Mouse (Mus musculus) left cerebral cortex, adult 8-10 months (tissue): ENCODE measurements around the gene Glt28d2. TPM values are rescaled to one million over a fixed set of nuclear protein-coding genes. Genes with fewer than 3 reads are reported as not detected.
"Not testable (repeated sequence)": the region's sequence is repeated elsewhere in the genome, so short reads cannot be mapped to it uniquely, and the experiment has no call there.

Experiments
- DNase-seq, 2 experiments: peaks; one replicate each; pipeline ENCODE4 v3.0.0; 2022; ENCODE audit warnings: low spot score in 2 of 2
- total RNA-seq, 4 experiments: library from RNA; stranded (reverse); gene quantifications; 2 replicates each; pipeline ENCODE4 v1.2.4; 2022

Gene Glt28d2
- total RNA-seq: under 1 TPM; 0.33 to 0.78 (median 0.53) TPM

DNA sequence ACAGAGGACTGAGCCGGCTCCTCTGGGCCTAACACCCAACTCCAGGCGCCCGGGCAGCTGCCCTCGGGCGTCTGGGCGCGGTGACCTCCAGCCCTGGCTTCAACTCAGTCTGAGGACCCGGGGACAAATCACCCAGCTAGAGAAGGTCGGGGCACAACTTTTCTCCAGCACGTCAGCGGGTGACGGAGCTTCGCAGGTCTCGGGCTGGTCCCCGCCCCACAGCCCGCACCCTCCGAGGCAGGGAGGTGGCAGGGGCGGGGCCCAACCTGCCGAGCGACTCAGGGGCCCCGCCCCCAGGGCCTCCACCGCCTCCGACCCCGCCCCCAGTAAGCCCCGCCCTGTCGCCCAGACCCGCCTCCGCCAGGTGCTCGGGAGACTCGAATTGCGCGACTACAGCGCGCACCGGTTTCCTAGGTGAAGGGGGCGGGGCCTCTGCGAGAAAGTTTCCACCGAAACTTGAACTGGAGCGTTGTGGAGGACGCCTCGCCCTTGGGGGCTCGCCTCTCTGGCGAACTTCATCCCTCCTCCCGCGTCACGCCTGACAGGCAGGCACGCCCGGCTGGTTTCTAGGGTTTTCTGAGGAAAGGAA is at the start of gene Glt28d2, which contains the start of gene Gm37240:
Glt28d2 (minus strand) TSS at position 278 of the 589 bp plus-strand sequence.
Gm37240 (minus strand) TSS at position 280 of the 589 bp plus-strand sequence.
- DNase-seq: peak; percentile 27 to 51

DNA sequence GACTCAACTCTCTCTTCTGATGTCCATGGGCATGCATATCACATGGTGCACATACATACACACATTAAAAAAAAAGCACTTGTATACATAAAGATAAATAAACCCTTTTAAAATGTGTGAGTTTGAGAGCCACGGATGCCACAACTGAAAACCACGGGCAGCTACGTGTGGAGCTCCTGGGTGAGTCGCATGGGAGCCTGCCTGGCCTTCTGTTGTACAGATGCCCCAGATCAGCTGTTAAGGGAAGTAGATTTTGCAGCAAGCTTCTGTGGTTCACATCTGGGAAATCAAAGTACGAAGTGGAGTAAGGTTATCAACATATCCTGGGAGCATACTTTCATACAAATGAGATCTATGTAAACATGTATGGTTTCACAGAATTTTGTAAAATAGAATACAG is 46.3 kb upstream of the Glt28d2 start:
- DNase-seq: no peak

DNA sequence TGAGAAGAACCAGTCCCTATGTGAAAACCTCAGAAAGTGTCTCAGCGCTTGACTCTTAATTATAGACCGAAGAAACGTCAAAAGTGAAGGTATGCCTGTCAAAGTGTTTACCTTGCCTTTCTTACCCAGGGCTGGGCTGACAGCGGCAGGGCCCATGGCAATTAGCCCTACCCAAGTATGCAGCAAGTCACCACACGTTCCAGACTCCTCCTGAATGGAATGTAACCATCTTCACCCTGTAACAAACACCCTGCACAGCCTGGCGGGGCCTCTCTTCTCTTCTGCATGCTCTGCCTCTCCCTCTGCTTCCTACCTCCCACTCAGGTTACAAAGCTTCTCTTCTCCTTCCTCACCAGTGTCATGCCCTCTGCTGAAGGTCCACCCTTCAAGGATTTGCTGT is 44.5 kb upstream of the Glt28d2 start:
- no peak for DNase-seq

- DNase-seq: no peak
Observed at GRCm38 (mm10) chr3:85930671-85931255, 43.4 kb upstream of the Glt28d2 start.

DNA sequence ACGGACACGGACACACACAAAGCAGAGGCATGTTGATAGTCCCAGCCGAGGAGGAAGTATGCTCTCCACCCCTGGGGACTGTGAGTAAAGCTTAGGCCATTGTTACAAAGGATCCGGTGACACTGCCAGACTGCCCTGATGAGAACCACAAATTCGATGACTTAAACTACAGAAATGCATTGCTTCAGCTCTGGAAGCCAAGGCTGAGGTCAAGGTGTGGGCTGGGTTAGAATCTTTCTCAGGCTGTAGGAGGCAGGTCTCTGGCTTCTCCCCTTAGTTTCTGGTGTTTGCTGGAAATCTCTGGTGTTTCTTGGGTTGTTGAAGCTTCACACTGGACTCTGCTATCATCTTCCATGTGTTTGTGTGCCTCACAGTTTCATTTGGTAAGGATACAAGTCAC is 42.4 kb upstream of the Glt28d2 start:
- no peak for DNase-seq

DNA sequence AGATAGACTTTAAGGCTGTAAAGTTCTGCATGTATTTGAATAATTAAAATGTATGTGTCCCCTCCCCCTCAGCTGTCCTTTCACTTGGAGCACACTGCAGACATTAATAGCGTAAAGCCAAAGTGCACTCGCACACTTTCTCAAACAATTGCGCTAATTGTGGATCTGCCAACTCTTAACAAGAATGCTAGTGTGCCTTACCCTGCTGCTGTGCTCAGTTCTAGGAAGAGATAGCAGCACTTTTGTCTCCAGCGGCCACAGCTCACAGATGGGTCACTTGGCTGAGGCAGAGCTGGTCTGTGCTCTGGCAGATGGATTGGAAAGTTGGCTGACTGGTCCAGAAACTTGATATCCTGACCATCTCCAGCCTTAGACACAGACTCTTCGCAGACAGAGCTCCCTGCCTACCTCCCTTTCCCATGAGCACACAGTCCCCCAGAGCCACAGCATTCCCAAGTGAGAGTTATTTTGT is 40.9 kb upstream of the Glt28d2 start:
- peak in 1 of 2 experiments; percentile 50 for DNase-seq

DNA sequence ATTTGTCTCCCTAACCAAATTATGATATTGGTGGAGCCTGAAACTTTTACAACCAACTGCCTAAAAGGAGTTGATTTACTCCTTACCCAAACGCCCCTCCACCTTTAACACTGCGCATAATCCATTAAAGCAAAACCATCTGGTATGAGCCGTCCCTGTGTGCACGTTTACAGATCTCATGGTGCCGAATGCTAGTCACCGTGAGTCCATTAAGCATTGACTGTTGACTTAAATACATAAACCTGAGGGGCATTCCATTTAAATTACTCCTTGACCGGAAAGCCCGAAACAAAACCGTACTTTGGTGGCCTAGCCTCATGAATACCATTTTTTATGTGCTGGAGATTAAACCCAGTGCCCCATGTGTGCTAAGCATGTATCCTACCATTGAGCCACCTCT is 40.0 kb upstream of the Glt28d2 start:
- no peak for DNase-seq

- peak; percentile 54 to 86 for DNase-seq
Observed at GRCm38 (mm10) chr3:85923954-85924945, 36.9 kb upstream of the Glt28d2 start.

- DNase-seq: no peak
Observed at GRCm38 (mm10) chr3:85923343-85923742, 36.0 kb upstream of the Glt28d2 start.

DNA sequence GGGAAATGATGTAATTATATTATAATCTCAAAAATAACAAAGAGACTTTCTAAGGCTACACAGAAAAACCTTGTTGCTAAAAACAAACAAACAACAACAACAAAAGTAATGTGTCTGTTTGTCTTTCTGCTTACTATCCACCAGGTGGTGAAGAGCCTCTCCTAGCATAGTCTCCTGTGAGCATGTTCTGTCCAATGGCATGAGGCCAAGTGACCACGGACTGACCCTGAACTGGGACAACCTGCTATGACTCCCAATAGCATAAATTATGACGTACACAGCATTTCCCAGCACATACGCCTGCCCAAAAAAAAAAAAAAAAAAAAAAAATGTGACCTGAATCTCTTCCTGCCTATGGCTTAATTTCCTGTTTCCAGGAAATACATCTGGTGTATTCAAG is 35.0 kb upstream of the Glt28d2 start:
- no peak for DNase-seq

- not testable (repeated sequence) for DNase-seq
Observed at GRCm38 (mm10) chr3:85920671-85921070, 33.4 kb upstream of the Glt28d2 start.

DNA sequence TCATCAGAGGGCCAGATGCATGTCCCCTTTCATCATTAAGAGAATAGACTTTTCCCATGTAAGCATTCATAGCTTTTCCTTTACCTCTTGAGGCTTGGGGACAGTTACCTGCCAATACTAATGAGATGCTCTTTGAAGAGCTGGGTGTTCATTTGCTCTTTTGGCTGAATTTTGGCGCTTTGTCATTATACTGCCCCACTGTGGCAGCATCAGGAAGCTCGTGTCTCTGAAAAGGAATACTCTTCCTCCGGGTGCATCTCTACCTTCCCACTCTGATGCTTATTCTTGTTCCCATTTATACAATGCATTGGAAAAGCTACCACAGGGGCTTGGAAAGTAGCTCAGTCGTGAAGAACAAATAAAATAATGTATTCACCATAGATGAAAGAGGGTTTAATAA is 30.3 kb upstream of the Glt28d2 start:
- DNase-seq: no peak

- DNase-seq: no peak
Observed at GRCm38 (mm10) chr3:85914806-85915205, 27.5 kb upstream of the Glt28d2 start.

GRCm38 (mm10) chr3:85907136-85907535 is 19.8 kb upstream of the Glt28d2 start:
- no peak for DNase-seq

GRCm38 (mm10) chr3:85904371-85904770 is 17.1 kb upstream of the Glt28d2 start:
- no peak for DNase-seq

DNA sequence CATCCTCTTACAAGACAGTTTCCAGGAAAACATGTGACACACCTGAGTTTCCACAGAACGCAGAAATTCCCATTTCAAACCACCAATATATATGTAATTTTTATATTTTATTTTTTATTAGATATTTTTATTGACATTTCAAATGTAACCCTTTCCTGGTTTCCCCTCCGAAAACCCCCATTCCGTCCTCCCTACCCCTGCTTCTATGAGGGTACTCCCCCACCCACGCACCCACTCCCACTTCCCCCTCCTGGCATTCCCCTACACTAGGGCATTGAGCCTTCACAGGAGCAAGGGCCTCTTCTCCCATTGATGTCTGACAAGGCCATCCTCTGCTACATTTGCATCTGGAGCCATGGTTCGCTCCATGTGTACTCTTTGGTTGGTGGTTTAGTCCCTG is 7.7 kb upstream of the Glt28d2 start:
- no peak for DNase-seq

DNA sequence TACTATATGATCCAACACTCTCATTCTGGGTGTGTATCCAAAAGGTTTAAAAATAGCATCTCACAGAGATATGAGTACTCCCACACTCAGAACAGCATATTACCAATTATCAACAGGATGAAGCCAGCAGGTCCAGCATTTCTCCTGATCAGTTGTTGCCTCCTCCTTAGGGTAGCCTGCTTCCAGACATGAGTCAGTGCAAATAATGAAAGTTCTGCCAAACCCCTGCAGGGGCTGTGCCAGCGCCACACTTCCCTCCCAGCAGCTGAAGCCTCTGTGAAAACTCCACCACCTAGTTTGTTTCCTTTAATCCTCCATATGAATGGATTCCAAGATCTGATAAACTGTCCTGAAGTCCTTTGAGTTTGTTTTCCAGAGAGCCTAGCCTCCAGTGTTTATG is 4.3 kb upstream of the Glt28d2 start:
- peak in 1 of 2 experiments; percentile 33 for DNase-seq

DNA sequence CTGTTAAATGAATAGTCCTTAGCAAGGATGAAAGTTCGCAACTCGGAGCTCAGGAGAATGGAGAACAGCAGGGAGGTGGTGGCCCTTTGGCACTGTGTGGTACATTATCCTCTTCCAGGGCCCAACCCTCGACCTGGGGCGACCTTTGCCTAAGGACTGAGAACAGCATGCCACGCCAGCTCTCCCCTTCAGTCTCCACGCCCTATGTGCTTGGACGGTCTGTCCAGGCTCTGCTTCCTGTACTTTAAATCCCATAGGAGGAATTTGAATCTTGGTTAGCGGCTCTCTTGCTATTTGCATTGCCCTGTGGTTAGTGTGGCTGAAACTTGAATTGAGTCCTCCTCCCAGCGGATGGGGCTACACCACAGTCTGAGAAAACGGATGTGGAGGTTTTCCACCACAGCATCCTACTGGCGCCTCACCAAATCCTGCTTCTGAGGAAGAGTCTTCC is 930 bp upstream of the Glt28d2 start:
- peak; percentile 2 to 7 for DNase-seq

DNA sequence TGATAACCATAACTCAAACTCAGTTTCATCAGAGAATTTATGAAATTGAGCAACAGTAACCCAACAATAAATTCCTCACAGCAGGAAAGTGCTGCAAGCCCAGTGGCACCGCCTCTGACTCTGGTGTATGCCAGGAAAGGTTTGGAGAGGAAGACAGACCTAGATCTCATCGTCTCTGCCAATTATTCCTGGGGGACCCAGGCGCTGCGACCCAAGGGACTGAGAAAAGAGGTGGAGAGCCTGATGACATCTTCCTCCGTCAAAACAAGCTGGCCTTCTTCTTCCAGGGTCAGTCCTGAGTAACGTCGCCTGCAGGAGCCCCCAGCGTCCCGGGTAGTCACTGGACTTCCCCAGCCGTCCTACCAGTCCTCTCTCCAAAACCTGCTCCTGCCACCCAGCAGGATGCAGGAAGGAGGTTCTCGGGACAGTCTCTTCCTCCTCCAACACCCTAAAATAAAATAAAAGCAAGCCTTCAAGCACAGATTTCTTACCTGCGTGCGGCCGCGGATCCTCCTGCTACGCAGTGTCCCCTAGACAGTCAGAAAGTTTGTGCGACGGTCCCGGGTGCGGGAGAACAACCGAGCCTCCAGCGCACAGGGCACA is 579 bp downstream of the Glt28d2 start:
- DNase-seq: no peak

GRCm38 (mm10) chr3:85885906-85886305 is 1.4 kb downstream of the Glt28d2 start:
- DNase-seq: no peak

DNA sequence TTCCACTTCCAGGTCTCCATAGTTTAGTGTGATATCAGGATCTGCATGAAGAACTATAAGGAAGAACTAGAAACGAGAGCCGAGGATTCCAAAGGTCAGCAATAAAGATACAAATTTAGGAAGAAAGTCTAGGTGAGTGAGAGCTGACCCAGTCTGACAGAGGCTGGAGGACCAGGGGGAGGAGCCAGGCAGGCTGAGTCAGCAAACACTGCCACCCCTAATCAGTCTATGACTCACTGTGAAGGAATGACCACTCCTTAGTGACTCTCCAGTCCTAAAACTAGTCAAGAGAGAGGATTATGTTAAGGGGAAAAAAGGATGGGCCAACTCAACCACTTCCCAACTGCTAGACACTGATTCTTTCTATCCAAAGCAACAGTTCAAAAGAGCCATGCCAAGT is 6.6 kb downstream of the Glt28d2 start:
- no peak for DNase-seq
